Mouse (Mus musculus) liver, embryonic 14.5 days (tissue): ENCODE results near the gene Nfam1. TPM values are rescaled to one million over a fixed set of nuclear protein-coding genes. Genes with fewer than 3 reads are reported as not detected.

ENCODE experiments used
- ATAC-seq: fragments of 200-750 bp; cut with Nextera tagmentation; 2 replicates; pipeline ENCODE4 v1.8.0; 2017; ENCODE audit warnings: moderate number of reproducible peaks, mild to moderate bottlenecking, moderate library complexity; ENCODE audit not compliant: insufficient read depth
- DNase-seq, 3 experiments: peaks; one replicate each; pipeline ENCODE4 v3.0.0-alpha.2; 2012 to 2013; ENCODE audit warnings: low read depth in 3 of 3, low spot score in 3 of 3
- H3K27ac ChIP-seq: fragments of 300-500 bp; sonication (generic); 2 replicates; pipeline ENCODE4 v1.5.1; 2014; ENCODE audit warnings: moderate library complexity, mild to moderate bottlenecking, control low read depth, inconsistent platforms
- H3K27me3 ChIP-seq: fragments of 300-500 bp; sonication (generic); 2 replicates; pipeline ENCODE4 v1.6.1; 2014; ENCODE audit warnings: mild to moderate bottlenecking, low read length, moderate library complexity; ENCODE audit not compliant: control insufficient read depth, insufficient read depth
- H3K36me3 ChIP-seq: fragments of 300-500 bp; sonication (generic); replicated peaks from 2 replicates; pipeline ENCODE4 v1.6.1; 2014; ENCODE audit warnings: low read depth; ENCODE audit not compliant: control insufficient read depth, insufficient read depth
- H3K4me1 ChIP-seq, 2 experiments: fragments of 200-500 bp in 1 of 2; fragments of 300-500 bp in 1 of 2; sonication (generic) in 1 of 2; replicated peaks; 2 replicates each; pipeline ENCODE4 v1.6.1; 2012 to 2014; ENCODE audit warnings: antibody characterized with exemption in 1 of 2, inconsistent platforms in 1 of 2, low read length in 1 of 2; ENCODE audit not compliant: control insufficient read depth in 2 of 2, insufficient read depth in 2 of 2
- H3K4me2 ChIP-seq: fragments of 300-500 bp; sonication (generic); 2 replicates; pipeline ENCODE4 v1.6.1; 2014; ENCODE audit warnings: low read depth, mild to moderate bottlenecking, control low read depth, moderate library complexity
- H3K4me3 ChIP-seq, 2 experiments: fragments of 200-500 bp in 1 of 2; fragments of 300-500 bp in 1 of 2; sonication (generic) in 1 of 2; 2 replicates each; pipeline ENCODE4 v1.5.1; 2012 to 2014; ENCODE audit warnings: low read depth in 2 of 2, low read length in 2 of 2, mild to moderate bottlenecking in 2 of 2, control low read depth in 1 of 2, inconsistent platforms in 1 of 2, moderate library complexity in 1 of 2; ENCODE audit not compliant: insufficient read depth in 1 of 2
- H3K9ac ChIP-seq: fragments of 300-500 bp; sonication (generic); replicated peaks from 2 replicates; pipeline ENCODE4 v1.6.1; 2014; ENCODE audit warnings: mild to moderate bottlenecking, control low read depth, moderate library complexity
- H3K9me3 ChIP-seq: fragments of 300-500 bp; sonication (generic); 2 replicates; pipeline ENCODE4 v1.6.1; 2016; ENCODE audit warnings: low read length, mixed read lengths; ENCODE audit not compliant: control insufficient read depth
- CTCF ChIP-seq: IDR thresholded peaks from 2 replicates; pipeline ENCODE4 v1.5.1; 2016; ENCODE audit warnings: antibody characterized with exemption, low read depth, control low read depth
- EP300 ChIP-seq: IDR thresholded peaks from 2 replicates; pipeline ENCODE4 v1.6.1; 2016; ENCODE audit warnings: antibody characterized with exemption, low read depth
- WGBS: fragments of 180-500 bp; shearing (Covaris S2); extraction: QIAGEN DNeasy Blood & Tissue Kit; methylation state at CpG from one replicate; pipeline ENCODE4 v1.1.7; 2014; ENCODE audit not compliant: insufficient replicate concordance; 5-methylcytosine and 5-hydroxymethylcytosine counted together
- polyA plus RNA-seq, 2 experiments: library from polyadenylated mRNA; depleted of rRNA in 1 of 2; stranded (reverse) in 1 of 2; unstranded in 1 of 2; fragments of >200 nt; fragmentation: Nextera tagmentation in 1 of 2; extraction: Ambion mirVana in 1 of 2; gene quantifications; 2 replicates each; pipeline versions ENCODE4 v1.2.1 to v1.2.3; 2012 to 2014

Gene Nfam1
- polyA plus RNA-seq, 2 experiments = 3.6 to 5.9 TPM

DNA sequence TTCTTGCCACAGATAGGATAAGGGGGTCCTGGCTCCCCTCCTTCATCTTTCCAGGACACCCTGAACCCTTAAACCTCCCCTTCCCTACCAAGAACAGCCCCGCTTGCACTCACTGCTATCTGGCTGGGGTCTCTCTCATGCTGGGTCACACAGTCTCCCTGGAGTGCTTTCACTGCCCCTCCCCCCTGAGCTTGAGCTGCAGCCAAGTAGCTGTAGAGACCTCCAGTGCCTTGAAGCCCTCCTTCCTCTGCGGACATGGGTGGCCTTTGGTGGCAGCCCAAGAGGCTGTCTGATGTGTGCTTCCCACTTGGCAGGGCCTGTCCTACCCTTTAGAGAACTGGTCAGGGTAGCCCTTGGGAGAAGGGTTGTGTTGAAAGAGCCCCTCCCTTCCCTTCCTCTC is 7.0 kb upstream of the Nfam1 start:
- ATAC-seq = no peak
- no peak overlapping the region for H3K4me2 ChIP-seq
- TF ChIP-seq EP300 (no peak), CTCF (no peak)
- no peak overlapping the region for H3K27ac ChIP-seq
- WGBS = 38% methylated on average over 2 of the region's 2 CpGs
- H3K4me3 ChIP-seq = no peak overlapping the region
- no peaks in the 10 kb centered on the region for H3K9me3 ChIP-seq
- DNase-seq = no peak
- H3K36me3 ChIP-seq = no peaks in the 10 kb centered on the region
- peaks cover 0 to 2% of the 10 kb centered on the region in 2 experiments; a peak in 1 of 4 replicates for H3K4me1 ChIP-seq
- no peaks in the 10 kb centered on the region for H3K27me3 ChIP-seq
- no peak overlapping the region for H3K9ac ChIP-seq

DNA sequence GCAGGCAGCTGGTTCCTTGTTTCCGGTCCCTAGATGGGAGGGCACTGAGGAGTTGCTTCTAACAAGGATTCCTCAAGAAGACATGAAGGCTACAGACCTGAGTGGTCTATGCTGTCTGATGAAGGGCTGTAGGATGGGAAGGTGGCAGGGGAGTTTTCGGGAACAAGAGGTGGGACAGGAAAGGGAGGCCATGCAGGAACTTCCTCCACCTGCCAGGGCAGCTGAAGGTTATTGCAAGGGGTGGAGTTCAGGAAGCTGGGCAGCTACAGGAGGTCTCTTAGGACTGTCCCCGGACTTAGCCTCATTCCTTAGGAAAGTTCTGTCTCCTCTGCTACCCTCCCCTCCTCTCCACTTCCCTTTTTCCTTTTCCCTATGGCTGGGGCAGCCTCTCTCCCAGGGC is 5.7 kb upstream of the Nfam1 start:
- Histone ChIP-seq H3K27ac (no peak overlapping the region), H3K4me1 (peaks cover 0 to 2% of the 10 kb centered on the region in 2 experiments; a peak in 1 of 4 replicates), H3K4me2 (no peak overlapping the region), H3K36me3 (no peaks in the 10 kb centered on the region), H3K27me3 (no peaks in the 10 kb centered on the region), H3K4me3 (no peak overlapping the region), H3K9me3 (no peaks in the 10 kb centered on the region), H3K9ac (no peak overlapping the region)
- no peak for ATAC-seq
- DNase-seq = no peak
- TF ChIP-seq CTCF = no peak
- no peak for TF ChIP-seq EP300
- WGBS = 13% methylated on average over 3 of the region's 3 CpGs

DNA sequence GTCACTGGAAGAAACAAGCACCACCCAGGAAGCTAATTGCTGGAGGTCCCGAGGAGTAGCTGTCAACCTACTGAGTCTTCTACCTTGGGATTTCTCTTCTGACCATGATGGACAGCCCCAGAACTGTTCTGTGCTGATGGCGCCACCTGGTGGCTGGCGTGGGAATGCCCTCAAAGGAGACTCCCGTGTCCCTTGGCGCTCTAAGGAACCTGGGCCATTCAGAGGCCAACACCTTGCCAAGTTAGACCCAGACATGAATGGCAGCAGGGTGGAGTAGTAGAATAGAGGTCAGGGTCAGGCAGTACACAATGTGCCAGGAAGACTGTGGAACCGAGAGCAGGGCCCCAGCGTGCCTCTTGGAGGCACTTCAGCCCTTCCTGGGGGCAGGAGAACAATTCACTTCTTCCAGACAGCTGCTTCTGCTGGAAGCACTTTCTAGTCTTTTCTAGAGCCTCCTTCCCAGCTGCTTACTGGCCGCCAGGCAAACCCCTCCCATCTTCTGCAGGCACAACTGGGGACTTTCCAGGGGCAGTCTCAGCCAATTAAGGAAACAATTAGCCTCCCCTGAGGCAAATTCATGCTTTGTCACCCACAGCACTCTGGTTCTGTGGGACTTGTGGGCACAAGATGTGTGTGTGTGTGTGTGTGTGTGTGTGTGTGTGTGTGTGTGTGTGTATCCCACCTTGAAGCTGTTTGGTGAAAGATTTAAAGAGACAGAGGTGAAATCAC is 4.8 kb upstream of the Nfam1 start:
- peak in 2 of 3 experiments; percentile 37 to 52 for DNase-seq
- Histone ChIP-seq H3K27ac (no peak overlapping the region), H3K4me2 (no peak overlapping the region), H3K9ac (no peak overlapping the region), H3K36me3 (no peaks in the 10 kb centered on the region), H3K4me3 (no peak overlapping the region), H3K9me3 (no peaks in the 10 kb centered on the region), H3K27me3 (no peaks in the 10 kb centered on the region), H3K4me1 (peaks cover 0 to 2% of the 10 kb centered on the region in 2 experiments; a peak in 1 of 4 replicates)
- WGBS = 6% methylated on average over 8 of the region's 8 CpGs
- ATAC-seq = no peak
- TF ChIP-seq CTCF (peak; percentile 99), EP300 (no peak)

DNA sequence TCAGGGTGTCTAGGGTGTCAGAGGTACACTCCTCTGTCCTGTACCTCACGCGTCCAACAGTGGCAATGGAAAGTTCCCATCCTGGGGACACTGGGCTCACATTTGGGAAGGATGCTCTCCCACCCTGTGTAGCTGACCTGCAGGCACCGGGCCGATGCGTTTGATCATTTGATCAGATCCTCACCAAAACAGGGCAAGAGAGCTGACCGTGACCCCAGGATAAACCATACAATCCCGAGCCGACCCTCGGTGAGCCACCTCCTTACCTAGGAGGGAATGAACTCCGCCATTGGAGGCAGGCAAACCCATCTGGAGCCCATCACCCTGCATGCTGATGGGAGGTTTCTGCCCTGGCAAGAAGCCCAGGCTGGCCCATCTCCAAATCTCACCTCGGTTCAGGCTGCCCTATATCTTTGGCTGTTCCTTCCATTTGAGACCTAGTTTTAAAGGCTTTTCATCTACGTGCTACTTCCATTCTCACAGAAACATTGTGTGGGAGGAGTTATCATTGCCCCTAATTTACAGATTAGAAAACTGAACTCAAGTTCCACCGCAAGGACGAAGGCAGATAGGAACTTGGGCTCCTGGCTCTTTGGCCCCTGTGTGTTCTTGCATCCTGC is 3.9 kb upstream of the Nfam1 start:
- Histone ChIP-seq H3K9ac (no peak overlapping the region), H3K4me2 (no peak overlapping the region), H3K9me3 (no peaks in the 10 kb centered on the region), H3K27ac (no peak overlapping the region), H3K27me3 (no peaks in the 10 kb centered on the region), H3K36me3 (no peaks in the 10 kb centered on the region), H3K4me3 (no peak overlapping the region), H3K4me1 (peaks cover 0 to 2% of the 10 kb centered on the region in 2 experiments; a peak in 1 of 4 replicates)
- no peak for TF ChIP-seq EP300
- no peak for TF ChIP-seq CTCF
- ATAC-seq (no peak), DNase-seq (no peak)
- 65% methylated on average over 14 of the region's 14 CpGs for WGBS

DNA sequence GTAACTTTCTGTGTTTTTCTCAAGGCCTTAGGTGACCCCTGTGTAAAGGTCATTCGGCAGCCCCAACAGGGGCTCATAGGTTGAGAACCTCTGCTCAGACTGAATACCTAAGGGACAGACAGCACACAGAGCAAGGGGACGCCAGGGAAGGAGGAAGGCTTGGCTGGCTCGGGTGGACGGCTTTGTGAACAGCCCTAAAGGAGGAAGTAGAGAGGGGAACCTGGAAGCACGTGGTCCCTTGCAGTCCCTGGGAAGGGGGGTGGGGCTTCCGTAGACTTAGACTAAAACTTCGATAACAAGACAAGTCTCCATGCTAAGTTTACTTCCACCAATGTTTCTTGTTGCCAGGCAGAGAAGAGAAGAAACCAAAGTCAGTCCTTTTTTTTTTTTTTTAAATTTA is 3.0 kb upstream of the Nfam1 start:
- Histone ChIP-seq H3K36me3 (no peaks in the 10 kb centered on the region), H3K9ac (no peak overlapping the region), H3K27me3 (no peaks in the 10 kb centered on the region), H3K4me3 (no peak overlapping the region), H3K4me1 (peaks cover 0 to 2% of the 10 kb centered on the region in 2 experiments; a peak in 1 of 4 replicates), H3K27ac (no peak overlapping the region), H3K4me2 (no peak overlapping the region), H3K9me3 (no peaks in the 10 kb centered on the region)
- 15% methylated on average over 7 of the region's 7 CpGs for WGBS
- DNase-seq = no peak
- ATAC-seq = no peak
- TF ChIP-seq CTCF = no peak
